Mouse (Mus musculus) thymus, adult 2 months (tissue): ENCODE data around the gene Hoxb3.

Source experiments
- CTCF ChIP-seq: fragments of 200-500 bp; IDR thresholded peaks from 2 replicates; pipeline ENCODE4 v1.5.1; 2012; ENCODE audit warnings: mild to moderate bottlenecking, control low read depth, low read length, moderate library complexity, borderline replicate concordance; ENCODE audit not compliant: control insufficient read depth, poor library complexity, insufficient read depth; ENCODE audit errors: extremely low read depth
- POLR2A ChIP-seq: fragments of 200-500 bp; IDR thresholded peaks from 2 replicates; pipeline ENCODE4 v1.6.1; 2012; ENCODE audit warnings: mild to moderate bottlenecking, low read length, control low read depth, moderate library complexity; ENCODE audit not compliant: control insufficient read depth, poor library complexity, insufficient read depth; ENCODE audit errors: extremely low read depth

- TF ChIP-seq POLR2A = no peak
- peak; percentile 31; the same call in 1 of the 2 replicates for TF ChIP-seq CTCF
These were observed 38.9 kb upstream of the Hoxb3 start for GRCm38 (mm10) chr11:96284041-96284749.
